Comparison of ENCODE assay signal across 16 mouse cellular contexts in genomic region chr5:102697784-102698183, GRCm38 (mm10).
A peak's percentile ranks its signal among the peaks of the same experiment; 100 is the strongest.
DNase-seq lines count a peak whose midpoint lies in the region; ATAC-seq and TF ChIP-seq lines count a peak whose summit lies in the region.
"Had no signal": no experiment of that assay in that cellular context is flagged by ENCODE, and none has a peak within 500 bp of the region (broad histone marks: within the 10 kb centered on the region; RNA-seq: fewer than 3 reads in every experiment).

No protein-coding gene starts in this region.

- dilution Hi-C loops in CH12.LX (cut with MboI; ENCODE audit: extremely low pct_ligation_motif_present, extremely low pct_unique_long_range_greater_than_20kb, low sequenced_read_pairs): no loop called here

- H3K4me1 ChIP-seq in CH12.LX (ENCODE audit: control insufficient read depth in 1 of 2, insufficient read depth in 2 of 2): peaks cover 3 to 61% of the 10 kb centered on the region in 2 experiments; a peak in 3 of 4 replicates
- H3K4me1 ChIP-seq in kidney, embryonic 14.5 days (ENCODE audit: control insufficient read depth, insufficient read depth, low read length): peaks cover 7% of the 10 kb centered on the region
- H3K4me1 ChIP-seq: heart, embryonic 15.5 days; hindbrain, embryonic 10.5 days; neural tube, embryonic 15.5 days; stomach, embryonic 15.5 days had no signal

- H3K4me3 ChIP-seq in CH12.LX (replicated peaks in 1 of 3; ENCODE audit: low read depth in 2 of 3, low read length in 2 of 3, poor library complexity in 1 of 3): no peak overlapping the region
- no peak overlapping the region for H3K4me3 ChIP-seq in kidney, embryonic 14.5 days (ENCODE audit: low read length)
- H3K4me3 ChIP-seq: heart, embryonic 15.5 days; hindbrain, embryonic 10.5 days; limb, embryonic 10.5 days; neural tube, embryonic 15.5 days; stomach, embryonic 15.5 days had no signal

- ATAC-seq in granulocyte monocyte progenitor cell, adult 5-6 weeks (replicated peaks; ENCODE audit: poor library complexity, severe bottlenecking): peak; percentile 42
- ATAC-seq in kidney, embryonic 14.5 days (ENCODE audit: low FRiP score, low TSS enrichment): peak; percentile 91
- ATAC-seq: midbrain, embryonic 16.5 days had no signal

- in situ Hi-C loops in CH12.LX (cut with MboI; ENCODE audit: low pct_ligation_motif_present, low pct_unique_long_range_greater_than_20kb, low sequenced_read_pairs): loop anchor here (25.0 kb wide), 1 partner anchor 485 kb away; no protein-coding TSS in a partner anchor

- TF ChIP-seq EP300 in CH12.LX (IDR thresholded peaks at IDR 0.05; ENCODE audit: low read length): peak; percentile 64

- H3K79me2 ChIP-seq in CH12.LX (replicated peaks; ENCODE audit: control insufficient read depth, extremely low read depth, insufficient read depth, poor library complexity, severe bottlenecking): no peaks in the 10 kb centered on the region

- TF ChIP-seq RAD21 in CH12.LX (IDR thresholded peaks at IDR 0.05; ENCODE audit: low read depth, low read length): no peak

- 18% methylated on average over 1 of the region's 1 CpGs for WGBS in kidney, embryonic 14.5 days

- DNase-seq in CH12.LX (ENCODE audit: extremely low read depth): peak; percentile 86
- DNase-seq in kidney, postnatal 36 days: peak; percentile 66 to 86
- DNase-seq in adrenal gland, adult 2 months: no peak
- DNase-seq in testis, postnatal 10 days (ENCODE audit: low spot score): no peak
- DNase-seq in cerebellum, postnatal 25 days: no peak
- DNase-seq in cerebellum, postnatal 4 days (ENCODE audit: low spot score in 2 of 2): no peak
- DNase-seq: adrenal gland, postnatal 10 days; lung, adult 2 months had no signal

- no peak overlapping the region for H3K9ac ChIP-seq in CH12.LX (ENCODE audit: insufficient read depth, low read depth)
- no peak overlapping the region for H3K9ac ChIP-seq in kidney, embryonic 14.5 days (ENCODE audit: low read depth, low read length)
- H3K9ac ChIP-seq: heart, embryonic 15.5 days; neural tube, embryonic 15.5 days; stomach, embryonic 15.5 days had no signal

- H3K9me3 ChIP-seq in CH12.LX (replicated peaks; ENCODE audit: low read length): no peaks in the 10 kb centered on the region
- no peaks in the 10 kb centered on the region for H3K9me3 ChIP-seq in kidney, embryonic 14.5 days (ENCODE audit: control insufficient read depth, low read length)
- H3K9me3 ChIP-seq: heart, embryonic 15.5 days; hindbrain, embryonic 10.5 days; limb, embryonic 10.5 days; neural tube, embryonic 15.5 days; stomach, embryonic 15.5 days had no signal

- H3K27ac ChIP-seq in CH12.LX (ENCODE audit: insufficient read depth, low read depth): no peak overlapping the region
- H3K27ac ChIP-seq in kidney, embryonic 14.5 days (ENCODE audit: low read depth, low read length): no peak overlapping the region
- H3K27ac ChIP-seq: heart, embryonic 15.5 days; hindbrain, embryonic 10.5 days; limb, embryonic 10.5 days; neural tube, embryonic 15.5 days; stomach, embryonic 15.5 days had no signal

- H3K36me3 ChIP-seq in CH12.LX (replicated peaks in 1 of 2; ENCODE audit: control insufficient read depth in 1 of 2, insufficient read depth in 1 of 2, low read length in 1 of 2): peaks cover 5 to 43% of the 10 kb centered on the region in 2 experiments
- no peaks in the 10 kb centered on the region for H3K36me3 ChIP-seq in kidney, embryonic 14.5 days (ENCODE audit: control insufficient read depth, insufficient read depth, low read length)
- H3K36me3 ChIP-seq: heart, embryonic 15.5 days; hindbrain, embryonic 10.5 days; limb, embryonic 10.5 days; neural tube, embryonic 15.5 days; stomach, embryonic 15.5 days had no signal

- no peak for TF ChIP-seq CTCF in CH12.LX (conservative IDR thresholded peaks at IDR 0.05 in 1 of 2, IDR thresholded peaks at IDR 0.05 in 1 of 2; ENCODE audit: low read depth in 2 of 2, low read length in 2 of 2)

- H3K4me2 ChIP-seq in CH12.LX (ENCODE audit: insufficient read depth, low read depth, poor library complexity, severe bottlenecking): no peak overlapping the region
- H3K4me2 ChIP-seq in kidney, embryonic 14.5 days (replicated peaks; ENCODE audit: low read depth, low read length): no peak overlapping the region
- H3K4me2 ChIP-seq: heart, embryonic 15.5 days; neural tube, embryonic 15.5 days; stomach, embryonic 15.5 days had no signal

- no peak for TF ChIP-seq POLR2A in CH12.LX (IDR thresholded peaks at IDR 0.05; ENCODE audit: low read depth, low read length)

- no peaks in the 10 kb centered on the region for H3K27me3 ChIP-seq in CH12.LX (replicated peaks)
- no peaks in the 10 kb centered on the region for H3K27me3 ChIP-seq in kidney, embryonic 14.5 days (ENCODE audit: control insufficient read depth, insufficient read depth, low read length)
- H3K27me3 ChIP-seq: heart, embryonic 15.5 days; neural tube, embryonic 15.5 days; stomach, embryonic 15.5 days had no signal

TF ChIP-seq in CH12.LX, 34 proteins besides CTCF, POLR2A, EP300 and RAD21:
- no peak for TF ChIP-seq SMC3 (IDR thresholded peaks at IDR 0.05; ENCODE audit: low read depth, low read length)
- TF ChIP-seq USF1 (IDR thresholded peaks at IDR 0.05; ENCODE audit: low read depth, low read length): no peak
- no peak for TF ChIP-seq HCFC1 (IDR thresholded peaks at IDR 0.05; ENCODE audit: low read depth, low read length)
- peak; percentile 75 for TF ChIP-seq ETS1 (conservative IDR thresholded peaks at IDR 0.05; ENCODE audit: low read depth, low read length)
- no peak for TF ChIP-seq MAX (IDR thresholded peaks at IDR 0.05; ENCODE audit: low read length)
- TF ChIP-seq TCF12 (IDR thresholded peaks at IDR 0.05; ENCODE audit: low read depth, low read length): peak; percentile 52; the same call in 1 of the 2 replicates
- TF ChIP-seq ZKSCAN1 (IDR thresholded peaks at IDR 0.05; ENCODE audit: borderline replicate concordance, low read depth, low read length): no peak
- TF ChIP-seq NRF1 (IDR thresholded peaks at IDR 0.05; ENCODE audit: low read depth, low read length): no peak
- TF ChIP-seq ZMIZ1 (IDR thresholded peaks at IDR 0.05; ENCODE audit: low read depth, low read length): no peak
- TF ChIP-seq NELFE (IDR thresholded peaks at IDR 0.05; ENCODE audit: low read depth, low read length): no peak
- no peak for TF ChIP-seq JUND (conservative IDR thresholded peaks at IDR 0.05; ENCODE audit: low read depth, low read length)
- no peak for TF ChIP-seq MAFK (IDR thresholded peaks at IDR 0.05; ENCODE audit: insufficient replicate concordance, low read length)
- TF ChIP-seq ZNF384 (IDR thresholded peaks at IDR 0.05; ENCODE audit: low read depth, low read length): no peak
- no peak for TF ChIP-seq MXI1 (IDR thresholded peaks at IDR 0.05; ENCODE audit: low read depth, low read length)
- TF ChIP-seq JUN (IDR thresholded peaks at IDR 0.05; ENCODE audit: insufficient read depth, low read depth, low read length): no peak
- TF ChIP-seq ELF1 (IDR thresholded peaks at IDR 0.05; ENCODE audit: low read depth, low read length): no peak
- peak; percentile 29; the same call in 1 of the 2 replicates for TF ChIP-seq MEF2A (IDR thresholded peaks at IDR 0.05; ENCODE audit: borderline replicate concordance, low read depth, low read length)
- peak; percentile 20; the same call in 1 of the 2 replicates for TF ChIP-seq BHLHE40 (IDR thresholded peaks at IDR 0.05; ENCODE audit: low read depth, low read length)
- TF ChIP-seq POLR2AphosphoS2 (IDR thresholded peaks at IDR 0.05; ENCODE audit: low read depth, low read length): no peak
- peak; percentile 22; the same call in 1 of the 2 replicates for TF ChIP-seq IRF4 (IDR thresholded peaks at IDR 0.05; ENCODE audit: low read depth, low read length)
- no peak for TF ChIP-seq PAX5 (IDR thresholded peaks at IDR 0.05; ENCODE audit: low read length)
- no peak for TF ChIP-seq SIN3A (IDR thresholded peaks at IDR 0.05; ENCODE audit: low read length)
- no peak for TF ChIP-seq RCOR1 (conservative IDR thresholded peaks at IDR 0.05; ENCODE audit: low read depth, low read length)
- no peak for TF ChIP-seq MAZ (IDR thresholded peaks at IDR 0.05; ENCODE audit: low read depth, low read length)
- no peak for TF ChIP-seq MYC (IDR thresholded peaks at IDR 0.05; ENCODE audit: low read depth, low read length)
- TF ChIP-seq TBP (conservative IDR thresholded peaks at IDR 0.05; ENCODE audit: low read depth, low read length): no peak
- TF ChIP-seq GABPA (IDR thresholded peaks at IDR 0.05; ENCODE audit: insufficient replicate concordance, low read depth, low read length): no peak
- no peak for TF ChIP-seq UBTF (IDR thresholded peaks at IDR 0.05; ENCODE audit: low read depth, low read length)
- TF ChIP-seq E2F4 (IDR thresholded peaks at IDR 0.05; ENCODE audit: insufficient replicate concordance, low read depth, low read length): no peak
- no peak for TF ChIP-seq USF2 (conservative IDR thresholded peaks at IDR 0.05; ENCODE audit: low read depth, low read length)
- TF ChIP-seq ZC3H11A (IDR thresholded peaks at IDR 0.05; ENCODE audit: low read depth, low read length): no peak
- no peak for TF ChIP-seq KAT2A (IDR thresholded peaks at IDR 0.05; ENCODE audit: insufficient replicate concordance, low read length)
- TF ChIP-seq CHD1 (IDR thresholded peaks at IDR 0.05; ENCODE audit: low read depth, low read length): no peak
- no peak for TF ChIP-seq CHD2 (IDR thresholded peaks at IDR 0.05; ENCODE audit: low read length)

Comparison
In these comparisons a context has a peak if more than half of its experiments do, and no peak if none do; other contexts are left out.
1. DNase-seq: peak in CH12.LX (single experiment) and kidney, postnatal 36 days (2 of 2); none in adrenal gland, adult 2 months (single experiment), testis, postnatal 10 days (single experiment), cerebellum, postnatal 25 days (0 of 2) and cerebellum, postnatal 4 days (0 of 2).